Mouse (Mus musculus): ENCODE data around the gene Akap17b. TPM values are rescaled to one million over a fixed set of nuclear protein-coding genes. Genes with fewer than 3 reads are reported as not detected.

Akap17b gene
- polyA plus RNA-seq (2015; fragmentation: Nextera tagmentation; extraction: Ambion mirVana): 3.7 and 3.9 TPM in 2 replicates

DNA sequence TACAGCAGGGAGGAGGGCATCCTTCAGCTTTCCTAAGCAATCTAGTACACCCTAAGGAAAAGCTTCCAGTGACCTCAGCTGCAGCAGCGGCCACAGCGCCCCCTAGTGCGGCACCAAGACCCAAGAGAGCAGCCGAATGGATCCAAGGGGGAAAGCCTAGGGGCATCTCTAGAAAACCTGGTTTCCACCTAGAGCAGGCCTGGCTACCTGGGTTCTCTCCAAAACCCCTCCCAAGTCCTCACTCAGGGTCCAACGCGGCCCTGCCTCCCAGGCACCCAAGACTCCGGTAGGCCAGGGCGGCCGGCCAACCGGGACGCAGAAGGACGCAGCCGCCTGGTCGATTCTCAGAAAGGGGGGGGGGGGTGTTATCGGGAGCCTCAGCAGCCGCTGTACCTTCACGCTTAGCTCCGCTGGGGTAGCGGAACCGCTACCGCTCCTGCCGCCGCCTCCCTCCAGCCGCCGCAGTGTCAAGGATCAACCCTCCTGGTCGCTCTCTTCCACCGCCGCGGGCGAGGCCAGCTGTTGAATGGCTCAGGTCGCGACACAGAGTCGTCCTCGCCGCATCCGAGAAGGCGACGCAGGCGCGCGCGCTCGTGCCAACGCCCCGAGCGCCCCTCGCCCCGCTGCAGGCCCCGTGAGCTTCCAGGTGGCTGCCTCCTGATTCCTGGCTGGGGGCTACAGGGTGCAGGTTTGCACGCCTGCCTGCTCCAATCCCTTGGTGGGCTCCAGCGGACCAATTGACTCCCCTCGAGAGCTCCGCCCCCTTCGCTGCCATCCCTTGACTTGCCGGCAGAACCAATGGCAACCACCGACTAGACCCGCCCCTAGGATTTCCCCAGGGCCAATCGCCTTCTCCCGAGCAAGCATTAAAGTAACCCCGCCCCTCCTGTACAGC, at the start of gene Akap17b:
TSS of gene Akap17b (minus strand) at position 739 of the 895 bp plus-strand sequence.
- ATAC-seq (replicated peaks): peak; percentile 98
- Histone ChIP-seq H3K9ac (replicated peaks) (peak within 1 kb of the TSS; percentile 66), H3K9me3 (no peaks in the 10 kb centered on the region), H3K27ac (replicated peaks) (peak within 1 kb of the TSS; percentile 77), H3K4me2 (replicated peaks) (peak within 1 kb of the TSS; percentile 45), H3K36me3 (no peaks in the 10 kb centered on the region), H3K4me1 (peaks cover 6% of the 10 kb centered on the region), H3K4me3 (peak within 1 kb of the TSS; percentile 66), H3K27me3 (no peaks in the 10 kb centered on the region)
- 18% methylated on average over 58 of the region's 60 CpGs for WGBS

DNA sequence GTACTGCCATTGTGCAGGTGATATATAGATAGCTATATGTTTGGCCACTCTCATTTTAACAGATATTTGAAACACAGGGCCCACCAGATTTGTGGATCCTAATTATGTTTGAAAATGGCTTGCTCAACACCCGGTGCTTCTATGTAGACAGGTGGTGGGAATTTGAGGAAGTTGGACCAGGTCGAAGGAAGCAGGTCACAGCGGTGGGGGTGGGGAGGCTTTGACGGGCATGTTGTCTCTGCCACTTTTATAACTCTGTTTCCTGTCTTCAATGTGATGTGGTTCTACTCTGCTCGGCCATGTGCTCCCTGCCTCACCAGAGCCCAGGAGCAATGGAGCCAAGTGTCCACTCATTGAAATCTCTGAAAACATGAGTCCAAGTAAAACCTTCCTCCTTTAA, 46.2 kb upstream of the Akap17b start:
- Histone ChIP-seq H3K4me1 (no peaks in the 10 kb centered on the region), H3K27ac (replicated peaks) (no peak overlapping the region), H3K27me3 (no peaks in the 10 kb centered on the region), H3K36me3 (no peaks in the 10 kb centered on the region), H3K9me3 (no peaks in the 10 kb centered on the region), H3K4me3 (no peak overlapping the region), H3K9ac (replicated peaks) (no peak overlapping the region), H3K4me2 (replicated peaks) (no peak overlapping the region)
- 91% methylated on average over 5 of the region's 5 CpGs for WGBS
- ATAC-seq (replicated peaks): no peak

DNA sequence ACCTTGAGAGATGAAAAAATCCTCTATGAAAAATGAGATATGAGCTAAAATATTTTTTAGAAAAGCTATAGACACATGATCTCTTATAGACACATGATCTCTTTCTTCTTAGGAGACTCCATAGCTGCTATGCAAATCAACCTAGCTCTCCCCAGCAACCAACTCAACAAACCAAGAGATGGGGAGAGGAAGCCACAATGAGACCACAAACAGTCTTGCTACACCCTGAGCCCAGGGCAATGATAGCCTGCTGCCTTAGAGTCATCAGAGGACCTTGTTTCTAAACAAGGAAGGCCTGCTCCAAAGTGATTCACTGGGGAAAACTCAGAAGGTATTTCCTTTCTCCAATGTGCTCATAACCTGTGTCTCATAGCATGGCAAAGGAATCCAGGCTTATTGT, 44.5 kb upstream of the Akap17b start:
- H3K9me3 ChIP-seq: no peaks in the 10 kb centered on the region
- H3K4me2 ChIP-seq (replicated peaks): no peak overlapping the region
- H3K4me1 ChIP-seq: no peaks in the 10 kb centered on the region
- no peaks in the 10 kb centered on the region for H3K27me3 ChIP-seq
- no peak overlapping the region for H3K4me3 ChIP-seq
- no peaks in the 10 kb centered on the region for H3K36me3 ChIP-seq
- no peak for ATAC-seq (replicated peaks)
- no peak overlapping the region for H3K9ac ChIP-seq (replicated peaks)
- no peak overlapping the region for H3K27ac ChIP-seq (replicated peaks)

DNA sequence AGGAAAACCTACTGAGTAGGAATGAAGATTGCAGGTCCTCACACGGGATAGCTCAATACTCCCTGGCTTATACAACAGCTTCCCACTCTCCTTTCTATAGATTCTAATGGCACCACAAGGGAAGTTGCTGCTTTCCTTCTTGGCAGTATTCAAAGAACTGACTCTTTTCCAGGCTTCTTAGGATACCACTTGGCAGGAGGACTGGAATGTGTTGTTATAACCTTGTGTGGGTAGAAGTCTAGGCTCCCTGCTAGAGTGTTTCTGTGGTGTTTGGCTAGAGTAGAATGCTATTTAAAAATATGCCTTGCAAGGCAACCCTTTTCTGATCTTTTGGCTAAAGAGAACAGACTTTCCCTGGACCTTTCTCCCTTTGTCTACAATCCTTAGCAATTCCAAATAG, 31.6 kb upstream of the Akap17b start:
- 68% methylated on average over 1 of the region's 1 CpGs for WGBS
- H3K4me3 ChIP-seq: no peak overlapping the region
- H3K9me3 ChIP-seq: no peaks in the 10 kb centered on the region
- H3K9ac ChIP-seq (replicated peaks): no peak overlapping the region
- H3K27ac ChIP-seq (replicated peaks): no peak overlapping the region
- ATAC-seq (replicated peaks): no peak
- H3K36me3 ChIP-seq: no peaks in the 10 kb centered on the region
- no peaks in the 10 kb centered on the region for H3K27me3 ChIP-seq
- no peak overlapping the region for H3K4me2 ChIP-seq (replicated peaks)
- no peaks in the 10 kb centered on the region for H3K4me1 ChIP-seq

DNA sequence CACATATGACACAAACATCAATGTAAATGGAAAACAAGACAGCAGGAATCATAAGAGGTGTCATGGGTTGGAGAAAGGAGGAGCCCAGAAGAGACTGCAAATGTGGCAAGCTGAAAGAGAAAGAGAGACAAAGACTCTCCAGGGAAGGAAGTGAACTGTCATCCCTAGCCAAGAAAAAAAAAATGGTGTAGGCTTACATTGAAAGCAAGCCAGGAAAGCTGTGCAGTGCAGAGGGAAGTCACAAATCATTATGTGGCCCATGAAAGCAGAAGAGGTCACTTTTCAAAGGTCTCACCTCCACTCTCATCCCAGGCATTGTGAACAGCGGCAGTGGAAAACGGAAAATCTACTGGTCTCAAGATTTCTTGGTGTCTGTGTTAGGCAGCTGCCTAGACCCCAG, 27.5 kb upstream of the Akap17b start:
- ATAC-seq (replicated peaks): no peak
- Histone ChIP-seq H3K4me1 (no peaks in the 10 kb centered on the region), H3K27me3 (no peaks in the 10 kb centered on the region), H3K27ac (replicated peaks) (no peak overlapping the region), H3K9me3 (no peaks in the 10 kb centered on the region), H3K36me3 (no peaks in the 10 kb centered on the region), H3K4me3 (no peak overlapping the region), H3K4me2 (replicated peaks) (no peak overlapping the region), H3K9ac (replicated peaks) (no peak overlapping the region)
- 71% methylated on average over 2 of the region's 2 CpGs for WGBS

DNA sequence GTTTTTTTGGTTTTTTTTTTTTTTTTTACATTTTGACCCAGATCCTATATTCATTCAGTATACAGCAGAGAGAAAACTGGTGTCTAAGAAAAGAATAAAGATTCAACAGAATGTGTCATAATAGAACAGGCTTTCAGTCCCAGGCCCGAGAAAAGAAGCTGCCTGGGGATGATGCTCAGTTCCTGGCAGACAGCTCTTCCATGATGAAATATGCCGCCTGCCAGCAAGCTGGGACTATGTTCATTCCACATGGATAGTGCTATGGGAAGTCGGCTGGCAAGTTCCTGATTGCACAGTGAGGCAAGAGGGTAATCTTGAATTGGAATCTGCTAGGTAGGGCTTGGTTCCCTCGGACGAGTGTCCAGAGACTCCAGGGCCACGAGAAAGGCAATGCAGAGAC, 5.1 kb downstream of the Akap17b start:
- no peak for ATAC-seq (replicated peaks)
- Histone ChIP-seq H3K27ac (replicated peaks) (no peak overlapping the region), H3K9ac (replicated peaks) (no peak overlapping the region), H3K36me3 (no peaks in the 10 kb centered on the region), H3K4me1 (peaks cover 6% of the 10 kb centered on the region), H3K9me3 (no peaks in the 10 kb centered on the region), H3K27me3 (no peaks in the 10 kb centered on the region), H3K4me3 (no peak overlapping the region), H3K4me2 (replicated peaks) (no peak overlapping the region)
- WGBS: 73% methylated on average over 6 of the region's 6 CpGs

DNA sequence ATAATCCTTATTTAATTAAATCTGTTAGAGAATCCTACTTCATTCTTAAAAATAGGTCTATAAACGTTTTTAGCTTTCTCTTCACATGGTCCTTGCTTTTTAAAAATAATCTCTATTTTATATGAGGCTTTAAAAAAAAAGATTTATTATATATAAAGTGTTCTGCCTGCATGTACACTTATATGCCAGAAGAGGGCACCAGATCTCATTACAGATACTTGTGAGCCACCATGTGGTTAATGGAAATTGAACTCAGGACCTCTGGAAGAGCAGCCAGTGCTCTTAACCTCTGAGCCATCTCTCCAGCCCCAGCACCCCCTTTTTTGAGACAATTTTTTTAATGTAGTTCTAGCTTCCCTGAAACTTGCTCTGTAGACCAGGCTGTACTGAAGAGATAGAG, 14.4 kb downstream of the Akap17b start:
- Histone ChIP-seq H3K27me3 (no peaks in the 10 kb centered on the region), H3K27ac (replicated peaks) (no peak overlapping the region), H3K9ac (replicated peaks) (no peak overlapping the region), H3K4me2 (replicated peaks) (no peak overlapping the region), H3K9me3 (no peaks in the 10 kb centered on the region), H3K36me3 (no peaks in the 10 kb centered on the region), H3K4me3 (no peak overlapping the region), H3K4me1 (no peaks in the 10 kb centered on the region)
- ATAC-seq (replicated peaks): no peak
- WGBS: 17% methylated on average over 1 of the region's 1 CpGs

DNA sequence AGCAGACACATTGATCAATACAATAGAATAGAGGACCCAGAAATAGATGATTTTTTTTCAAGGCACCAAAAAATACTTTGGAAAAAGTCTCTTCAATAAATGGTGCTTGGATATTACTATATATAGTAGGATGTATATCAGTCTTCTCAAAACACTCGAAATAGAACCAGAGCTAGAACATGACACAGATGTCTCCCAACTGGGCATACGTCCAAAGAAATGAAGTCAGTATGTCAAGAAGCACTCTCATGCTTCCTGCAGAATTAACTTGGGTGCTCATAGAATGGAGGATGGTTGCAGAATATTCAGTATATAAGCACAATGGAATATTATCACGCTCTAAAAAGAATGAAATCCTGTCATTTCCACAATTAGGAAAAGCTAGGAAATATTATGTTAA, 17.1 kb downstream of the Akap17b start:
- H3K27ac ChIP-seq (replicated peaks): no peak overlapping the region
- WGBS: 78% methylated on average over 3 of the region's 3 CpGs
- no peak overlapping the region for H3K4me3 ChIP-seq
- H3K9me3 ChIP-seq: no peaks in the 10 kb centered on the region
- no peaks in the 10 kb centered on the region for H3K4me1 ChIP-seq
- no peak overlapping the region for H3K4me2 ChIP-seq (replicated peaks)
- H3K36me3 ChIP-seq: no peaks in the 10 kb centered on the region
- ATAC-seq (replicated peaks): no peak
- no peaks in the 10 kb centered on the region for H3K27me3 ChIP-seq
- H3K9ac ChIP-seq (replicated peaks): no peak overlapping the region

DNA sequence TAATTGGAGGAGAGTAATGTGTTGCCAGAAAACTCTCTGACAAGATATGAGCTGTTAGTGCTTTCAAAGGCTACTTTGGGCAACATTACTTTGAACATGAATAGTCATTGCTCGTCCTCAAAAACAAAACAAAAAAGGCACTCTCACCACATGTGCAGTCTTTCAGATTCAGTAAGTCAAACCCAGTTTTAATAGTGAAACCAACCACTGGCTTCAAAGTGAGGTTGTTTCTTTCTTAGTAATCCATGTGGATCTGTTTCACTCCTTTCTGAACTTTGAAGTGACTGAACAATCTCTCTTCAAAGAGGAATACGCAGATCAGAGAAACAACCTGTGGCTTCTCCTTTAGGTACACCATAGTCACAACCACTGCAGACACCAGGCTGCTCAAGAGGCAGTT, 36.1 kb downstream of the Akap17b start:
- H3K36me3 ChIP-seq: peaks cover 12% of the 10 kb centered on the region
- H3K4me2 ChIP-seq (replicated peaks): no peak overlapping the region
- no peak overlapping the region for H3K9ac ChIP-seq (replicated peaks)
- no peaks in the 10 kb centered on the region for H3K4me1 ChIP-seq
- no peak for ATAC-seq (replicated peaks)
- H3K4me3 ChIP-seq: no peak overlapping the region
- no peaks in the 10 kb centered on the region for H3K9me3 ChIP-seq
- H3K27ac ChIP-seq (replicated peaks): no peak overlapping the region
- 80% methylated on average over 2 of the region's 2 CpGs for WGBS
- no peaks in the 10 kb centered on the region for H3K27me3 ChIP-seq

DNA sequence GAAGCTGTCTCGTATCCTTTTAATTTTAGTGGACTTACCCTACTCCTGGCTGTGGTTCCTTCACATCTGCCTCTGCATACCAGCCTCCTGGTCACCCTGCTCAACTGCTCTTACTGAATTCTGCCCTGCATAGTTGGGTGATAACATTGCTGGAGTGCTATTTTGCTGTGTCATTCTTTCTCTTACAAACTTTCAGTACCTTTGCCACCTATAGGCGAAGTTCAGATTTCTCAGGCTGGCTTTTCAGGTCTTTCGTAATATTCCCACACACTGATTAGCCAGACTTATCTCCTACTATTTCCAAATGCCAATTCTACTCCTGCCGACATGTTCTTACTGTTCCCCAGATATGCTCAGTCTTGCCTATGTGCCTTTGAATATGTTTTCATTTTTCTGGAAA, 41.2 kb downstream of the Akap17b start:
- no peaks in the 10 kb centered on the region for H3K27me3 ChIP-seq
- no peak overlapping the region for H3K4me3 ChIP-seq
- peaks cover 14% of the 10 kb centered on the region for H3K36me3 ChIP-seq
- no peak for ATAC-seq (replicated peaks)
- H3K27ac ChIP-seq (replicated peaks): no peak overlapping the region
- WGBS: 91% methylated on average over 4 of the region's 4 CpGs
- H3K4me1 ChIP-seq: peaks cover 18% of the 10 kb centered on the region
- H3K4me2 ChIP-seq (replicated peaks): no peak overlapping the region
- H3K9me3 ChIP-seq: no peaks in the 10 kb centered on the region
- H3K9ac ChIP-seq (replicated peaks): no peak overlapping the region

DNA sequence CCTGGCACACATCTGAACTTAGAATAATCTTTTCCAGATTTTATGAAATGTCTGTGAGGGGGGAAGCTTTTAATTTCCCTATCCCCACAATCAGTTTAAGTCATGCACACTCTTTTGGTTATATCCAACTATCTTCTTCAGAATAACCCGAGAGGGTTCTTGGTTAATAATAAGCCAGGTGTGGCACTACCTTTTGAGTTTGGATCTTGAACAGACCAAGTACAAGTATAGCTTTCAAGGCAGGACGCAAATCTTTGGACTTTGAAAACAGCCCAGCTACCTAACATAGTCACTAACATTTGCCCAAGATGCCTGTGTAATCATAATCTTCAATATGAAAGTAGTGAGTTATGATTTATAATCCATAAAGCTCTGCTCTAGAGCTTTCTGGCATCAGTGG, 42.3 kb downstream of the Akap17b start:
- H3K4me2 ChIP-seq (replicated peaks): no peak overlapping the region
- no peaks in the 10 kb centered on the region for H3K27me3 ChIP-seq
- no peak overlapping the region for H3K4me3 ChIP-seq
- no peak for ATAC-seq (replicated peaks)
- peaks cover 14% of the 10 kb centered on the region for H3K36me3 ChIP-seq
- H3K4me1 ChIP-seq: peaks cover 18% of the 10 kb centered on the region
- 95% methylated on average over 2 of the region's 2 CpGs for WGBS
- no peak overlapping the region for H3K27ac ChIP-seq (replicated peaks)
- H3K9ac ChIP-seq (replicated peaks): no peak overlapping the region
- H3K9me3 ChIP-seq: no peaks in the 10 kb centered on the region

DNA sequence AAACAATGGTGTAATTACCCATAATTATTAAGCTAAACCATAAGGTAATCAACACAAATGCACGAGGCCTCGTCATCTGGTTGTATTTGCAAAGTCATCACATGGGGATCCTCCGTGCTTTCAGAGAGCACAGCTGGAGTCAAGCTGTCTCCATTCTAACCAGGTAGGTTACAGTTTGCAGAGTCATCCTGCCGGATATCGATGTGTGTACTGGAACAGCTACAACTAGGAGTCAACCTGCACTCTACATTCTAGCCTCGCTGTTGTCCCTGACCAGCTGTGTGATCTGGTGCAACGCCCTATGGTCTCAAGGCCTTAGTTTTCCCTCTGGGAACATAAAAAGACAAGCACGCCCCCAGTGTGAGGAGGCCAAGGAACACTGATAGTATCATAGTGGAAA, 45.1 kb downstream of the Akap17b start:
- WGBS: 68% methylated on average over 8 of the region's 8 CpGs
- peak overlapping the region; percentile 69 for H3K4me3 ChIP-seq
- ATAC-seq (replicated peaks): no peak

DNA sequence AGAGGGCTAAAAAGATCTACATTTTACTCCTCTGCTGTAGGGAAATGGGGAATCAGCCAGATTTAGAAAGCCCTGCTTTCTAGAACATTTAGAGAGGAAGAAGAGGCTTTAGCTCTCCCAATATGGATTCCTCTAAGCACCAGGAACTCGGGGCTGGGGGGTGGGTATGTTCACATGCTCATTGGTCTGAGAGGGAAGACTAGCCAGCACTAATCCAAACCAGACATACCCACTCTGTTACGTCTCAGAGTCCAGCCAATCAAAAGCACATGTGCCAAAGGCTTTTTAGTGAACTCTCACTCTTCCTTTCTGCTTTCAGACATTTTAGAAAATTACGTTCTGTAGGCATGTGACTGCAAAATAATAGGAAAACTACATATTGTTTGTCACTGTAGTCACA, 45.5 kb downstream of the Akap17b start:
- H3K27ac ChIP-seq (replicated peaks): no peak overlapping the region

More for the DNA sequence above, 45.1 kb downstream of the Akap17b start:
- Histone ChIP-seq H3K9me3 (no peaks in the 10 kb centered on the region), H3K27ac (replicated peaks) (no peak overlapping the region), H3K4me1 (peaks cover 18% of the 10 kb centered on the region), H3K36me3 (peaks cover 8% of the 10 kb centered on the region), H3K9ac (replicated peaks) (no peak overlapping the region), H3K4me2 (replicated peaks) (peak overlapping the region; percentile 54), H3K27me3 (no peaks in the 10 kb centered on the region)

More for the DNA sequence above, 45.5 kb downstream of the Akap17b start:
- H3K4me3 ChIP-seq: peak overlapping the region; percentile 69
- no peaks in the 10 kb centered on the region for H3K9me3 ChIP-seq
- no peaks in the 10 kb centered on the region for H3K27me3 ChIP-seq
- peaks cover 18% of the 10 kb centered on the region for H3K4me1 ChIP-seq
- peak overlapping the region; percentile 54 for H3K4me2 ChIP-seq (replicated peaks)
- 22% methylated on average over 3 of the region's 3 CpGs for WGBS
- no peak for ATAC-seq (replicated peaks)
- peak overlapping the region; percentile 81 for H3K9ac ChIP-seq (replicated peaks)
- H3K36me3 ChIP-seq: peaks cover 4% of the 10 kb centered on the region; the same call in 1 of the 2 replicates
